Mouse (Mus musculus): ENCODE measurements at regions not wholly inside any gene's neighbourhood (a gene's known extent, or its start where the extent isn't known, plus 50 kb on each side); places are given as distances from the start of the nearest gene placed in this dataset.
"Not testable (repeated sequence)": the region's sequence is repeated elsewhere in the genome, so short reads cannot be mapped to it uniquely, and the experiment has no call there.

DNA sequence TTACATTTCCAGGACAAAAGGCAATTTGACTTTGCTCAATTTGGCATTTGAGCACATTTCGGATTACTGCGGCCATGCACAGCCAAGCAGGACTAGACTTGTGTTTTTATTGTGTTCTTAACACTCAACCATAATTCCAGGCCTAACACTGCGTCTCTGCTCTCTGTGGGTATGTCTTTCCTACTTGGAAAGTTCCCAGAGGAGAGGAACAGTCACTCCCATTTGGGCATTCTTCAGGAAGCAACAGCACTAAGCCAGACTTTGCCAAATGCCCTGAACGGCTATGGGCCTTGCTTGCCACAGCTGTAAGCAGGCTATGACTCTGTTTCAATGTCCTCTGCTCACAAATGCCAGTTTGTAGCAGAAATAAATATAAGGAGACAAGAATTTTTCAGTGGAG, 56.5 kb upstream of the Pdk3 start:
- DNase-seq (ENCODE audit: low read depth, low spot score) = no peak

DNA sequence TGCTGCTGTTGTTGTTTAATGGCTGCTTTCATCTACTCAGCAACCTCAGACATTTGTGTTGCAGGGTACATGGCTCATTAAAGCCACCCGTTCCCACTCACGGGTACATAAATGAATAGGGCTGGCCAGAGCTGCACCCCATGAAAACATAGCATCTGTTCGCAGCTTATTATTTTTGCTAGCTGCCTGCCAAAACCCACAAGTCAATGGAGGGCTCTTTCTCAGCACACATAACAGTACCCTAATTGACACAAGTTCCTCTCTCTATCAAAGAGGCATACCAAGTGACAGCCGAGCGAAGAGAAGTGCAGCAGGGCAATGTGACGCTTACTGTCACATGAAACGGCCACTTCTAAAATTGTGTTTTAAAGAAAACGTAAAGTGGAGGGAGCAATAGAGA, 57.0 kb upstream of the Pdk3 start:
- DNase-seq (ENCODE audit: low read depth, low spot score) = no peak

DNA sequence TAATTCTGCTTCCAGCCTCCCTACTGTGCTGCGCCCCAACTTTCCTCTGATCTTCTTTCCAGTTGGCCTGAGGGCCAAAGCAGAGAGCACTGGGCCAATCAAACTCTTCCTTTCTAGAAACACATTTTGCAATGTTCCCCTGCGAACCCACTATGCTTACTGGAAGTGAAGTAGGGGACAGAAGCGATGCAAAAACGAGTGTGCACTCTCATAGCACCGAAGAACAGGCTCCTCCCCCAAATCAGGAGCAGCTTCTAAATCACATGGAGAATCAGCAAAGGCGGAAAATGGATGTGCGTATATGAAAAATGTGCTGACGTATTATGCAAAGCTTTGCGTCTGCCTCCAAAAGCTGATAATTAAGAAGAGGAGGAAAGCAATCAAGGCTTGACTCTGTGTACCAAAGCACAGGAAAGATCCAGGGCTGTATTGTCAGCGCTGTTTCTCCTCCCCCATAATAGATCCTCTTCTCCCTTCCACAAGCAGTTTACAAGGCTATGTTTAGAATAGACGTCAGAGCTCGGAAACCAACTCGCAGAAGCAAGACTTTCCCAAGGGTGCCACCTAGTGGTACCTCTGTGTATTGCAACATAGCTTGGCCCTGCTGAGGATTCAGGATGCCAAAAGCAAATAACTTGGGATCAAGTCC, 57.5 kb upstream of the Pdk3 start:
- DNase-seq (ENCODE audit: low read depth, low spot score) = peak; percentile 52

DNA sequence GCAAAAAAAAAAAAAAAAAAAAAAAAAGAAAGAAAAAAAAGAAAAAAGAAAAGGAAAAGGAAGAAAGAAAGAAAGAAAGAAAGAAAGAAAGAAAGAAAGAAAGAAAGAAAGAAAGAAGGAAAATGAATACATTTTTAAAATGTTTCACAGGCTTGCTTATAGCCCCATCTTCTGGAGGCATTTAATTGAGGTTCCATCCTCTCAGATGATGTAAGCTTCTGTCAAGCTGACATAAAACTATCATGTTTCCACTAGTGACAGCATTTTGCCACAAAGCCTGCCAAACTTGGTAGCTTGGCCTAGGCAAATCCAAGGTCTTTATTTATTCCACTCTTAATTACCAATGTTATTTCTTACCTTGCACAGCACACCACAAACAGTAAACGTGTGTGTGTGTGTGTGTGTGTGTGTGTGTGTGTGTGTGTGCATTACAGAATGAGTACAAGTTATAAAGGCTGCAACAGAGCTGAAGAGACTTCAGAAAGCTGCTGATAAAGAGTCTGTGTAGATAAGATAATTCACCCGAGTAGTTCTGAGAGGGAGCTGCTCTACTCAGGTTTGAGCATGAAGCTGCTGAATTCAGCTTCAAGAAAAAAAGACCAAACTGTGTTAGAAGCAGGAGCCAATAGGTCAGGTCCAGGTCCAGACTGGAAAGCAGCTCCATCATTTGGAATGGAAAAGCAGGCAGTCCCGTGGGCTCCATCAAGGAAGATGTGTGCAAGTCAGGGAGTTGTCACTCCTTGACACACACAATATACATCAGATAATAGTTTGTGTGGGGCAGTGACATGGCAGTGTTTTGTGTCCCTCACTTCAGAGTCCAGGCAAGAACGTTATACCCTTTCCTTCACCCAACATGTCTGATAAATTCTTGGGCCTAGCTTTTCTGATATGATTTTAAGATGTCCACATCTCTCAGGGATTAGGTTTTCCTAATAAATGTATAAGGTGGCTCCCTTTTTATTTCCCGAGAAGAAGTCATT, 65.1 kb upstream of the Pdk3 start:
- DNase-seq (ENCODE audit: low read depth, low spot score) = no peak

DNA sequence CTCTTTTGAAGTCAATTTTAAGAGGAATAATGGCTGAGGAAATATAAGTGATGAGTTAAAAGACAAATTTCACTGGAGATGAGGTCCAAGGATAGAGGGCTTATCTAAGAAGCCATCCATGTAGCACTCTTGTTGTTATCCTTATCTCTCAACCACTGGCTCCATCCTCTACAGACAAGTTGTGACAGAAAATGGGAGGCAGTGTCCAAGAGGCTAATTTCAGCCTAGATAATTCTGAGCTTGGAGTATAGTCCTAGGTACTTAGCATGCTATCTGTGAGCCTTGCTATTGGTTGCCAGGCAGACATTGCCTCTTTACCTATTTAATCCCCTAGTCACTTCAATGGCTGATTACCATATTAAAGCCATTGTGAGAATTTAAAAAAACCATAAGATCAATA, 65.2 kb upstream of the AU015836 start:
- DNase-seq (ENCODE audit: low read depth, low spot score) = no peak

DNA sequence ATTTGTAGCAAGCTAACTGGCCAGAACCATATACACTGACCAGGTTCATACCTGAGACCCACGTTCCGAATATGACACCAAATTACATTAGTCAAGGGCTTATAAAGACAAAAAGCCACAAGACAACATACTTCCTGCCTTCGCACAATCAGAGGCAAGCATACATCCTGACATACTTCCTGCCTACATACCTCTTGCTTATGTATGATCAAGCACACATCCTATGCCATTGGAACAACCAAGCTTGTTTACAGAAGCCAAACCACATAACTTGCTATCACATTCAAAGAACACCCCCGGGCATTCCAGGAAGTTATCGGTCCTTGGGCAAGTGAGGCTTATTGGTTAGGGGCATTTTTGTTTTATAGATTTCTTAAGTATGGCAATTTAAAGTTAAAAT, 62.9 kb upstream of the AU015836 start:
- no peak for DNase-seq (ENCODE audit: low read depth, low spot score)

DNA sequence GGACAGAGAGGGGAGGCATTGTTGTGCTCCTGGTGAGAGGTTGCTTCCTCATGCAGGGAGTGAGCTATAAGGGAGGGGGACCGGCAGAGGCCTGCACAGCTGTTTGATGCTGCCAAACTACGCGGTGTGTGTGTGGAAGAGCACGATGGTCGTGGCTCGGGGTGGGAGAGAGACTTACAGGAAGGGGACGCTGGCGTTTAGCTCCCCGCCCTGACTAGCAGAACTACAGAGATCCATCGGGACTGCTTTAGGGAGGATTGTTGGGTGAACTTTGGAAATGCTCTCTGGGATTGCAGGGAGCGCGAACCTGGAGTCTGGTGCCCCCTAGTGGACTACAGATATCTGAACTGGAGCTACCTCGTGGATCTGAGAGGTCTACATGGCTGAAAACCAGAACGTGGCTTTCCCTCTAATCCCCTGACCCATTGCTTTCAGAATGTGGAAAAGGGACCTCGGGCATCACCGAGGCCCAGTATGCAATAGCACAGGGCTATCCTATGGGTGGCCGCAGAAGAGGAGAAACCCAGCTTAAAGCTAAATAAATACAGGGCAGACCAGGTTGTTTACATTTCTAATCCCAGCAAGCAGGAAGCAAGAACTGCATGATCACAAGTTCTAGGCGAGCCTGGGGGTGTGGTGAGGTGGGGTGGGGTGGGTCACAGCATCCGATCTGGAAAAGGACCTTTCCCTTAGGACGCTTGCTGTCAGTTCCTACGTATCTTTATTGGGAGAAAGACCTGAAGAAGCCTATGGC, 57.2 kb upstream of the AU015836 start:
- DNase-seq (ENCODE audit: low read depth, low spot score) = peak; percentile 41

DNA sequence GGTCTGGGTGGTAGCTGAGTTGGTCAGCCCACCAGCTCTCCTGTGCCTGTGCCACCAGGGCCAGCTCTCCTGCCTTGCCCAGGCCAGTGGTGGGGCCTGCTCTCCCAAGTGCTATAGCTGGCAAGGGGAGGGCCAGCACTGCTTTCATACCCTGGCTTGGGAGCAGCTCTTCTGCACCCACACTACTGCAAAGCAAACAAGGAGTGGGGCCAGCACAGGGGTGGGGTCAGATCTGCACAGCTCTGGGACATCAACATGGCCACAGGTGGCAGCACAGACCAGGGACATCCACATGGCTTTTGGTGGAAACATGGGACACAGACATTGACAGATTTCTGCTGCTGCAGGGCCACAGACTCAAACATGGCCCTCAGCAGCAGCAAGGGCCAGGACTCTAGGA, 52.9 kb upstream of the AU015836 start:
- no peak for DNase-seq (ENCODE audit: low read depth, low spot score)

DNA sequence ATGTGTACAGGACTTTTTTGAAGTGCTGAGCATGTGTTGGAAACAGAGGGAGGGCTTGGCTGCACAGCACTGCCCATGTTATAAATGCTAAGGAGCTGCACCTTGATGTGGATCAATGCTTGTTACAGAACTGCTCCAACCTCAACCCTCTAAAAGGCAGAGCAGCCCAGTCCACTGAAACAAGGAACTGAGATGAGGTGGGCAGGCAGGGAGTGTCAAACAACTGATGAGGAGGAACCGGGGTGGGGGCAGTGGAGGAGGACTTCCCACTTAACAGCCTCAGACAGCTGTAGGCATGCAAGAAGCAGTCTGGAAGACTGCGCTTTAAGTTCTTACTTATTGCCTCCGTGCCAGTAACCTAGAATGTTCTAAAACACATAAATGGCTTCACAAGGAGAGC, 51.1 kb upstream of the AU015836 start:
- DNase-seq (ENCODE audit: low read depth, low spot score) = not testable (repeated sequence)
